Mouse (Mus musculus) megakaryocyte, adult 5-6 weeks (primary cell): ENCODE data around the gene Setd3. TPM values are rescaled to one million over a fixed set of nuclear protein-coding genes. Genes with fewer than 3 reads are reported as not detected.

Experiments
- ATAC-seq: 2 replicates; pipeline ENCODE4 v1.8.0; 2016; ENCODE audit warnings: mild to moderate bottlenecking, inconsistent platforms; ENCODE audit not compliant: poor library complexity, severe bottlenecking
- total RNA-seq, 2 experiments: library from RNA; stranded (forward) in 1 of 2; stranded (reverse) in 1 of 2; fragments of 153-499, 151-499 nt in 1 of 2; fragments of 221-1000, 200-1000 nt in 1 of 2; gene quantifications; 2 replicates each; pipeline versions ENCODE4 v1.2.3 to v1.2.4; 2015 to 2017

The Setd3 gene
- total RNA-seq, 2 experiments from 2014 or later: 60.3 to 109 TPM

GRCm38 (mm10) chr12:108204978-108205377 lies 25.9 kb upstream of the Setd3 start:
- no peak for ATAC-seq

GRCm38 (mm10) chr12:108203895-108204294 lies 24.8 kb upstream of the Setd3 start:
- ATAC-seq: no peak

GRCm38 (mm10) chr12:108200094-108200493 lies 21.0 kb upstream of the Setd3 start:
- ATAC-seq: no peak

GRCm38 (mm10) chr12:108198447-108198846 lies 19.3 kb upstream of the Setd3 start:
- ATAC-seq: no peak

- no peak for ATAC-seq
Observed at GRCm38 (mm10) chr12:108195761-108196160, 16.6 kb upstream of the Setd3 start.

GRCm38 (mm10) chr12:108193878-108194277 lies 14.8 kb upstream of the Setd3 start:
- ATAC-seq: no peak

- no peak for ATAC-seq
Observed at GRCm38 (mm10) chr12:108187541-108188091, 8.5 kb upstream of the Setd3 start.

GRCm38 (mm10) chr12:108181716-108182115 lies 2.6 kb upstream of the Setd3 start:
- ATAC-seq: no peak

GRCm38 (mm10) chr12:108179321-108180266 lies 480 bp upstream of the Setd3 start, which contains the start of gene Ccnk:
Gene Ccnk, plus strand, starts transcription at chr12:108179579.
- peak; percentile 83 for ATAC-seq

GRCm38 (mm10) chr12:108178331-108179245 lies 526 bp downstream of the Setd3 start:
- ATAC-seq: peak; percentile 21

GRCm38 (mm10) chr12:108176366-108176765 lies 2.7 kb downstream of the Setd3 start:
- no peak for ATAC-seq

- no peak for ATAC-seq
Observed at GRCm38 (mm10) chr12:108174606-108175505, 4.3 kb downstream of the Setd3 start.

GRCm38 (mm10) chr12:108172639-108173038 lies 6.5 kb downstream of the Setd3 start:
- no peak for ATAC-seq

GRCm38 (mm10) chr12:108171336-108171735 lies 7.8 kb downstream of the Setd3 start:
- no peak for ATAC-seq

- peak; percentile 83 for ATAC-seq
Observed at GRCm38 (mm10) chr12:108170467-108170866, 8.6 kb downstream of the Setd3 start.

- ATAC-seq: peak; percentile 76
Observed at GRCm38 (mm10) chr12:108168909-108169308, 10.2 kb downstream of the Setd3 start.

- ATAC-seq: no peak
Observed at GRCm38 (mm10) chr12:108163706-108164105, 15.4 kb downstream of the Setd3 start.

- no peak; the same call in 1 of the 2 replicates for ATAC-seq
Observed at GRCm38 (mm10) chr12:108162036-108162435, 17.1 kb downstream of the Setd3 start.

GRCm38 (mm10) chr12:108159863-108160262 lies 19.3 kb downstream of the Setd3 start:
- ATAC-seq: no peak

GRCm38 (mm10) chr12:108152743-108153142 lies 26.4 kb downstream of the Setd3 start:
- no peak; the same call in 1 of the 2 replicates for ATAC-seq
